9 mouse cellular contexts compared by ENCODE assay signal in genomic region chr16:25533206-25533580, GRCm38 (mm10).
DNase-seq lines count a peak whose midpoint lies in the region; ATAC-seq lines count a peak whose summit lies in the region.
"Had no signal": no experiment of that assay in that cellular context is flagged by ENCODE, and none has a peak within 500 bp of the region (broad histone marks: within the 10 kb centered on the region; RNA-seq: fewer than 3 reads in every experiment).

No protein-coding gene starts in this region.

- peak; percentile 76 for ATAC-seq in hindbrain, embryonic 15.5 days (ENCODE audit: low FRiP score, low read depth)

- no peak overlapping the region for H3K9ac ChIP-seq in hindbrain, embryonic 15.5 days
- H3K9ac ChIP-seq: embryonic facial prominence, embryonic 15.5 days had no signal

- WGBS in hindbrain, embryonic 15.5 days: 61% methylated on average over 4 of the region's 4 CpGs
- 89% methylated on average over 4 of the region's 4 CpGs for WGBS in hindbrain, embryonic 10.5 days

- H3K36me3 ChIP-seq in hindbrain, embryonic 15.5 days: no peaks in the 10 kb centered on the region
- no peaks in the 10 kb centered on the region for H3K36me3 ChIP-seq in hindbrain, embryonic 10.5 days
- H3K36me3 ChIP-seq: embryonic facial prominence, embryonic 15.5 days had no signal

- H3K4me1 ChIP-seq in hindbrain, embryonic 15.5 days (replicated peaks): no peaks in the 10 kb centered on the region
- H3K4me1 ChIP-seq in hindbrain, embryonic 10.5 days (replicated peaks): no peaks in the 10 kb centered on the region

- no peaks in the 10 kb centered on the region for H3K9me3 ChIP-seq in hindbrain, embryonic 15.5 days
- no peaks in the 10 kb centered on the region for H3K9me3 ChIP-seq in hindbrain, embryonic 10.5 days
- H3K9me3 ChIP-seq: embryonic facial prominence, embryonic 15.5 days had no signal

- no peaks in the 10 kb centered on the region for H3K27me3 ChIP-seq in hindbrain, embryonic 15.5 days
- no peaks in the 10 kb centered on the region for H3K27me3 ChIP-seq in hindbrain, embryonic 10.5 days (ENCODE audit: insufficient read depth, poor library complexity, severe bottlenecking)
- H3K27me3 ChIP-seq: embryonic facial prominence, embryonic 15.5 days had no signal

- no peak overlapping the region for H3K27ac ChIP-seq in hindbrain, embryonic 15.5 days (replicated peaks)
- H3K27ac ChIP-seq in hindbrain, embryonic 10.5 days: no peak overlapping the region
- H3K27ac ChIP-seq: embryonic facial prominence, embryonic 15.5 days had no signal

- no peak overlapping the region for H3K4me3 ChIP-seq in hindbrain, embryonic 15.5 days
- H3K4me3 ChIP-seq in hindbrain, embryonic 10.5 days: no peak overlapping the region
- H3K4me3 ChIP-seq: embryonic facial prominence, embryonic 15.5 days had no signal

- no peak for DNase-seq in hindbrain, embryonic 10.5 days (ENCODE audit: low spot score)
- peak; percentile 50 for DNase-seq in NIH3T3 (ENCODE audit: low read depth)
- DNase-seq in cerebellum, adult 9-11 months: peak; percentile 48
- DNase-seq in kidney, postnatal 25 days: peak; percentile 47 to 64
- no peak for DNase-seq in retina, postnatal 1 day
- no peak for DNase-seq in lung, postnatal 10 days
- DNase-seq in thymus, postnatal 14 days: no peak

- H3K4me2 ChIP-seq in hindbrain, embryonic 15.5 days: no peak overlapping the region
- H3K4me2 ChIP-seq: embryonic facial prominence, embryonic 15.5 days had no signal

Comparison
In these comparisons a context has a peak if more than half of its experiments do, and no peak if none do; other contexts are left out.
1. DNase-seq: peak in NIH3T3 (single experiment), cerebellum, adult 9-11 months (single experiment) and kidney, postnatal 25 days (2 of 2); none in hindbrain, embryonic 10.5 days (single experiment), retina, postnatal 1 day (single experiment), lung, postnatal 10 days (single experiment) and thymus, postnatal 14 days (single experiment).